Mouse (Mus musculus): Measurements from ENCODE around the gene Glp2r. TPM values are rescaled to one million over a fixed set of nuclear protein-coding genes. Genes with fewer than 3 reads are reported as not detected.
A peak's percentile ranks its signal among the peaks of the same experiment; 100 is the strongest.

Gene Glp2r
- total RNA-seq (2021) = under 1 TPM; 0.30 to 0.34 TPM

- intact Hi-C loops (cut with DNase I) = no loop called here
- DNase-seq = no peak
These were observed at the start of gene Glp2r for GRCm38 (mm10) chr11:67771053-67771452. Gene Glp2r (minus strand): TSS chr11:67771153.

GRCm38 (mm10) chr11:67820221-67820620 lies 49.3 kb upstream of the Glp2r start:
- peak; percentile 52 for DNase-seq
- intact Hi-C loops (cut with DNase I) = loop anchor here (5.0 to 10.0 kb wide), 2 partner anchors 65 to 102 kb away; partner anchors contain the start of gene Usp43

GRCm38 (mm10) chr11:67819604-67820003 lies 48.7 kb upstream of the Glp2r start:
- peak; percentile 45 for DNase-seq
- intact Hi-C loops (cut with DNase I) = loop anchor here (5.0 to 10.0 kb wide), 4 partner anchors 65 to 588 kb away; partner anchors contain the start of genes Cfap52, Stx8 and Usp43

GRCm38 (mm10) chr11:67811535-67811934 lies 40.6 kb upstream of the Glp2r start:
- DNase-seq = peak; percentile 24
- intact Hi-C loops (cut with DNase I) = loop anchor here (10.0 kb wide), 1 partner anchor 153 kb away; the partner anchor contains the start of genes Cfap52 and Stx8

GRCm38 (mm10) chr11:67808051-67808450 lies 37.1 kb upstream of the Glp2r start:
- DNase-seq = no peak
- intact Hi-C loops (cut with DNase I) = no loop called here

GRCm38 (mm10) chr11:67806832-67807597 lies 36.1 kb upstream of the Glp2r start:
- intact Hi-C loops (cut with DNase I) = no loop called here
- no peak for DNase-seq

- intact Hi-C loops (cut with DNase I) = no loop called here
- no peak for DNase-seq
These were observed 34.6 kb upstream of the Glp2r start for GRCm38 (mm10) chr11:67805538-67805937.

GRCm38 (mm10) chr11:67801169-67801568 lies 30.2 kb upstream of the Glp2r start:
- DNase-seq = no peak

GRCm38 (mm10) chr11:67800130-67800723 lies 29.3 kb upstream of the Glp2r start:
- no peak for DNase-seq
- intact Hi-C loops (cut with DNase I) = no loop called here

More at GRCm38 (mm10) chr11:67801169-67801568, 30.2 kb upstream of the Glp2r start:
- intact Hi-C loops (cut with DNase I) = no loop called here

- peak; percentile 24 for DNase-seq
- intact Hi-C loops (cut with DNase I) = no loop called here
These were observed 27.0 kb upstream of the Glp2r start, which contains the start of gene Dhrs7c for GRCm38 (mm10) chr11:67797931-67798330. Gene Dhrs7c (plus strand): TSS chr11:67798187.

- no peak for DNase-seq
- intact Hi-C loops (cut with DNase I) = no loop called here
These were observed 19.2 kb upstream of the Glp2r start for GRCm38 (mm10) chr11:67790182-67790581.

- intact Hi-C loops (cut with DNase I) = no loop called here
- DNase-seq = peak; percentile 83
These were observed 3.4 kb upstream of the Glp2r start, which contains the start of gene Gsg1l2 for GRCm38 (mm10) chr11:67774379-67774778. Gene Gsg1l2 (plus strand): TSS chr11:67774608.

- DNase-seq = peak; percentile 76
- intact Hi-C loops (cut with DNase I) = no loop called here
These were observed 1.6 kb upstream of the Glp2r start for GRCm38 (mm10) chr11:67772577-67772976.

- intact Hi-C loops (cut with DNase I) = no loop called here
- DNase-seq = no peak
These were observed 738 bp upstream of the Glp2r start for GRCm38 (mm10) chr11:67771691-67772090.

- DNase-seq = no peak
- intact Hi-C loops (cut with DNase I) = no loop called here
These were observed 13.4 kb downstream of the Glp2r start for GRCm38 (mm10) chr11:67757373-67758167.

- no peak for DNase-seq
- intact Hi-C loops (cut with DNase I) = no loop called here
These were observed 14.7 kb downstream of the Glp2r start for GRCm38 (mm10) chr11:67756287-67756686.

GRCm38 (mm10) chr11:67741569-67741968 lies 29.4 kb downstream of the Glp2r start:
- no peak for DNase-seq
- intact Hi-C loops (cut with DNase I) = no loop called here

- intact Hi-C loops (cut with DNase I) = no loop called here
- DNase-seq = no peak
These were observed 32.0 kb downstream of the Glp2r start for GRCm38 (mm10) chr11:67738846-67739490.

GRCm38 (mm10) chr11:67738345-67738744 lies 32.6 kb downstream of the Glp2r start:
- intact Hi-C loops (cut with DNase I) = no loop called here
- DNase-seq = no peak

GRCm38 (mm10) chr11:67734597-67734996 lies 36.4 kb downstream of the Glp2r start:
- DNase-seq = no peak
- intact Hi-C loops (cut with DNase I) = no loop called here

Measured in left cerebral cortex, postnatal 4 days (tissue).